Mouse (Mus musculus) forebrain, embryonic 13.5 days (tissue): ENCODE results near the gene Malrd1. TPM values are rescaled to one million over a fixed set of nuclear protein-coding genes. Genes with fewer than 3 reads are reported as not detected.

Experiments
- ATAC-seq: fragments of 200-750 bp; cut with Nextera tagmentation; 2 replicates; pipeline ENCODE4 v1.8.0; 2017
- H3K27ac ChIP-seq: fragments of 300-500 bp; sonication (generic); 2 replicates; pipeline ENCODE4 v1.5.1; 2015; ENCODE audit warnings: inconsistent platforms, mild to moderate bottlenecking, moderate library complexity
- H3K27me3 ChIP-seq: fragments of 300-500 bp; sonication (generic); 2 replicates; pipeline ENCODE4 v1.6.1; 2015; ENCODE audit warnings: mild to moderate bottlenecking, inconsistent platforms
- H3K36me3 ChIP-seq: fragments of 300-500 bp; sonication (generic); 2 replicates; pipeline ENCODE4 v1.6.1; 2015; ENCODE audit warnings: mild to moderate bottlenecking, inconsistent platforms; ENCODE audit not compliant: poor library complexity, severe bottlenecking
- H3K4me1 ChIP-seq: fragments of 300-500 bp; sonication (generic); 2 replicates; pipeline ENCODE4 v1.6.1; 2015; ENCODE audit warnings: inconsistent platforms
- H3K4me2 ChIP-seq: fragments of 300-500 bp; sonication (generic); 2 replicates; pipeline ENCODE4 v1.6.1; 2015; ENCODE audit warnings: inconsistent platforms, mild to moderate bottlenecking, moderate library complexity
- H3K4me3 ChIP-seq: fragments of 300-500 bp; sonication (generic); 2 replicates; pipeline ENCODE4 v1.5.1; 2015; ENCODE audit warnings: mild to moderate bottlenecking, inconsistent platforms
- H3K9ac ChIP-seq: fragments of 300-500 bp; sonication (generic); 2 replicates; pipeline ENCODE4 v1.6.1; 2015; ENCODE audit warnings: mild to moderate bottlenecking, inconsistent platforms
- H3K9me3 ChIP-seq: fragments of 300-500 bp; sonication (generic); replicated peaks from 2 replicates; pipeline ENCODE4 v1.6.1; 2016; ENCODE audit warnings: inconsistent platforms
- WGBS: fragments of 180-500 bp; shearing (Covaris S2); methylation state at CpG from one replicate; pipeline ENCODE4 v1.1.7; 2015; 5-methylcytosine and 5-hydroxymethylcytosine counted together
- polyA plus RNA-seq: library from polyadenylated mRNA; unstranded; fragments of >200 nt; fragmentation: Nextera tagmentation; extraction: Ambion mirVana; gene quantifications from 2 replicates; pipeline ENCODE4 v1.2.1, GENCODE M21; 2015

The Malrd1 gene
- polyA plus RNA-seq, 1 experiment from 2014 or later = 0.03 TPM

DNA sequence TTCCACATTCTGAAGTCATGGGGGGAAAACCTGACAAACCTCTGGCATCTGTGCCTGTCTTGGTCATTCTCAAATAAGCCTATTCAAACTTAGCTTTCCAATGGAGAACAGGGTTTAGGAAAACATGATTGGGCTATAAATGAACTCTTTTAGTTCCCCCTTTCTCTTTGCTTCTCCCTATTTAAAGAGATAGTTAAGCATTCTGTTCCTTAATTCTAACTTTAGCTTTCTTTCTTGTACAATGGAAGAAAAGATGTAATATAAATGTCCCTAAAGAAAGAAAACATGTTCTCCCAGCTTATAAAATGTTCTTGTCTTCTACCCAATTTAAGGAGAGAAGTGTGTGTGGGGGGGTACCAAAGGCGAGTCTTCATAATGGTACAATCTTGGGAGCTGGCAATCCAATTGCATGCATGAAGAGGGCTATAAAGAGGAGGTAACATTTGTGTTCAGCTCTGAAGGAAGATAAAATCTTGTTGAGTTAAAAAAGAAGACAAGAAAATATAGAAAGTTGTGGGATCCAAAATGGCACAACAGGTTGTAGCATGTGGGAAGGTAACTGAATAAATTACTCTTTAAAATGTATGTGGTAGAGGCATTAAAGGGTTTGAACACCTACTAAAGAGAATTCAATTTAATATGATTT is 702.0 kb downstream of the Malrd1 start:
- H3K36me3 ChIP-seq = no peaks in the 10 kb centered on the region
- H3K27me3 ChIP-seq = no peaks in the 10 kb centered on the region
- no peaks in the 10 kb centered on the region for H3K4me1 ChIP-seq
- no peak for ATAC-seq
- no peak overlapping the region for H3K9ac ChIP-seq
- WGBS = 93% methylated on average over 1 of the region's 1 CpGs
- H3K27ac ChIP-seq = no peak overlapping the region
- no peak overlapping the region for H3K4me3 ChIP-seq
- no peaks in the 10 kb centered on the region for H3K9me3 ChIP-seq
- no peak overlapping the region for H3K4me2 ChIP-seq

DNA sequence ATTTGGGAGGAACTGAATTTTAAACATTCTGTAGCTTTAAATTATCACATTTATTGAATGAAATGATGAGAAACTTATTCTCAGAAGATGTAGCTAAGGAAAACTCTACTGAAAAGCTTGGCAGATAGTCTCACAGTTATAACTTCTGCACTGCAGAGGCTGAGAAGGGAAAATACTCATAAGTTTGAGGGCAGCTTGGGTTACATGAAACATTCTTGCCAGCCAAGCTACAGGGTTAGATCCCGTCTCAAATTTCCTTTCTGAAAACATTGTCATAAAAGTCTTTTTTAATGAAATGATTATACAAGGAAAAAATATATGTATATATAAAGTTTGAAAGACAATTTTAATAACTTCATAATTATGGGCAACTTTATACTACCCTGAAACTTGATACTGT is 714.6 kb downstream of the Malrd1 start:
- H3K27ac ChIP-seq = no peak overlapping the region
- no peak overlapping the region for H3K4me3 ChIP-seq
- H3K36me3 ChIP-seq = no peaks in the 10 kb centered on the region
- no peak overlapping the region for H3K4me2 ChIP-seq
- no peaks in the 10 kb centered on the region for H3K27me3 ChIP-seq
- WGBS = 81% methylated on average over 1 of the region's 1 CpGs
- H3K4me1 ChIP-seq = no peaks in the 10 kb centered on the region
- ATAC-seq = no peak
- no peaks in the 10 kb centered on the region for H3K9me3 ChIP-seq
- H3K9ac ChIP-seq = no peak overlapping the region

DNA sequence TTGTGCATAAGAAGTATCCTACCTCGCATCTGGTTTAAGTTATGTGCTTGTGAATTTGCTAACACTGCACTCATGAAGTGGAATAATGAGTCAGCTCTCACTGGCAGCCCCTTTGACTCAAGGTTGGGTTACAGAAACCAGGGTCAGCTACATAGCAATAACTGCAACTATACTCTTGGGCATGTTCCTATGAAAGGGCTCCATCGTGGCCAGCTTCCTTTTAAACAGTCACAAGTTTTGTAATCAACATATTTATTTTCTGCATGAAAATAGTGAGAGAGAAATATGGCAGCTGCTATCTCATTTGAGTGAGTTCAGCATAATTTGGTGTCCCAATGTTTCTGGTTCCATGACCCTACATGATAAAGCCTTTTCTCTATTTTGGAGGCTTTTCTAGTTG is 716.8 kb downstream of the Malrd1 start:
- Histone ChIP-seq H3K9me3 (no peaks in the 10 kb centered on the region), H3K4me3 (no peak overlapping the region), H3K4me2 (no peak overlapping the region), H3K9ac (no peak overlapping the region), H3K27me3 (no peaks in the 10 kb centered on the region), H3K4me1 (no peaks in the 10 kb centered on the region), H3K27ac (no peak overlapping the region), H3K36me3 (no peaks in the 10 kb centered on the region)
- ATAC-seq = no peak
- WGBS = 87% methylated on average over 2 of the region's 2 CpGs

DNA sequence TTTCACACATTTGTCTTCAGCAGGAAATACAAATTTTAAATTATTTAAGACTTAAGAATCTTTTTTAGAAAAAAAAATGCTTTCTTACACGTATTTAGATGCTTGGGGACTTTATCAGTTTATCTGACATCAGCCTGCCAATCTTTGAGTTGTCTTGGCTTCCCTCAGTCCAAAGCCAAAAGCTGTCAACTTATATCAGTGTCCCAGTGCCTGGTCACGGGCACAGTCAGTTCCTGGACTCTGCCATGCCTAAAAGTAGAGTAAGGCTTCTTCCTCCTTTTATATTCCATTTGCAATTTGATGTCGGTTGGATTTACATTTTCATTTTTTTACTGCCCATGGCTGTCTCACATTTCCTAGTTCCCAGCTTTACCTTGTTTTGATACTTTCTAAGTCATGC is 722.6 kb downstream of the Malrd1 start:
- Histone ChIP-seq H3K4me3 (no peak overlapping the region), H3K9me3 (no peaks in the 10 kb centered on the region)

DNA sequence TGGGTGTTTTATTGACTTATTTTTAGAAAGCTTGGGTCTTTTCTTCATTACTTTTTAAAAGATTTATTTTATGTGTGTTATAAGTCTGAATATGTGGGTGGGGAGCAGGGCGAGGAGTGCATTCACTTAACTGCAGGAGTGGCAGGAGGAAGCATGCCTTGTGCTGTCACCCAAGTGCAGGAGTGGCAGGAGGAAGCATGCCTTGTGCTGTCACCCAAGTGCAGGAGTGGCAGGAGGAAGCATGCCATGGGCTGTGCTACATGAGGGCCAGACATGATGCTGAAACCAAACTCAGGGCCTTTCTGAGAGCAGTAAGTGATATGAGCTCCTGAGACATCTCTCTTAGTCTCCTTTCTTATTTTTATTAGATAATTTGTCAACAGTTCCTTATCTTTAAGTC is 726.0 kb downstream of the Malrd1 start:
- H3K27ac ChIP-seq = no peak overlapping the region
- no peak for ATAC-seq
- H3K27me3 ChIP-seq = no peaks in the 10 kb centered on the region
- no peaks in the 10 kb centered on the region for H3K36me3 ChIP-seq
- H3K4me3 ChIP-seq = no peak overlapping the region
- no peaks in the 10 kb centered on the region for H3K9me3 ChIP-seq
- no peak overlapping the region for H3K9ac ChIP-seq
- no peaks in the 10 kb centered on the region for H3K4me1 ChIP-seq
- 80% methylated on average over 1 of the region's 1 CpGs for WGBS
- no peak overlapping the region for H3K4me2 ChIP-seq

More for the DNA sequence above, 722.6 kb downstream of the Malrd1 start:
- H3K9ac ChIP-seq = no peak overlapping the region
- H3K27me3 ChIP-seq = no peaks in the 10 kb centered on the region
- no peaks in the 10 kb centered on the region for H3K4me1 ChIP-seq
- H3K36me3 ChIP-seq = no peaks in the 10 kb centered on the region
- ATAC-seq = no peak
- WGBS = 75% methylated on average over 3 of the region's 3 CpGs
- H3K27ac ChIP-seq = no peak overlapping the region
- H3K4me2 ChIP-seq = no peak overlapping the region
